Comparison of ENCODE assay signal across 23 mouse cellular contexts in the genomic region with DNA sequence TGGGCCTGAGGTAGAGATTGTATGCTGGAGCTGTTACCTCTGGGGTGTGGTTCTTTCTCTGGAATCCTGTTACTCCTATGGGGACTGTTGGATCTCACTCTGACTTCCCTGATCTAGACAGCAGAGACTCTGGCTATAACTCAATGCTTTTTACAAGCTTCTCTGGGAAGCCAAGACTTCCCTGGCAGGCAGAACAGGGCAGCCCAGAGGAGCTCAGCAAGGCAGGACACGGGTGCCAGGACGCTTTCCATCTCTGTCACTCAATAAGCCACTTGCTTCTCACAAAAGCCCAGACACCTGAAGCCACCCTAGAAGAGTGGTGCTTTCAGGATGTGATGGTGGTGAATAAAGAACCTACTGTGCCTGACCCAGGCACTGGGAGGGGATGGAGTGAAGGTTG.
"Had no signal": no experiment of that assay in that cellular context is flagged by ENCODE, and none has a peak within 500 bp of the region (broad histone marks: within the 10 kb centered on the region; RNA-seq: fewer than 3 reads in every experiment).

No protein-coding gene starts in this region.

- H3K4me2 ChIP-seq: heart, embryonic 11.5 days; heart, embryonic 13.5 days; heart, embryonic 15.5 days; hindbrain, embryonic 13.5 days; kidney, embryonic 15.5 days; limb, embryonic 13.5 days; limb, embryonic 15.5 days; liver, embryonic 12.5 days had no signal

- DNase-seq: gastrocnemius, postnatal 36 days; heart, adult 2 months; heart, postnatal 14 days; heart, postnatal 36 days; kidney, adult 11 months; kidney, adult 2 months; kidney, adult 9 months; kidney, postnatal 14 days; kidney, postnatal 36 days had no signal

- H3K36me3 ChIP-seq: heart, embryonic 13.5 days; heart, embryonic 15.5 days; hindbrain, embryonic 13.5 days; kidney, embryonic 15.5 days; limb, embryonic 13.5 days; limb, embryonic 15.5 days; liver, embryonic 12.5 days had no signal

- H3K27me3 ChIP-seq: hindbrain, embryonic 13.5 days; liver, embryonic 12.5 days had no signal

- ATAC-seq: hindbrain, embryonic 16.5 days; intestine, embryonic 16.5 days; liver, embryonic 12.5 days had no signal

- H3K9ac ChIP-seq: heart, embryonic 13.5 days; heart, embryonic 15.5 days; hindbrain, embryonic 13.5 days; kidney, embryonic 15.5 days; limb, embryonic 13.5 days; limb, embryonic 15.5 days; liver, embryonic 12.5 days; liver, embryonic 14.5 days had no signal

- H3K27ac ChIP-seq: heart, adult 2 months; heart, embryonic 13.5 days; heart, embryonic 15.5 days; hindbrain, embryonic 13.5 days; kidney, embryonic 15.5 days; kidney, postnatal 0 days; layer of hippocampus, adult 2 months; left cerebral cortex, adult 2 months; limb, embryonic 13.5 days; limb, embryonic 15.5 days; liver, embryonic 12.5 days; liver, embryonic 14.5 days had no signal

- H3K4me3 ChIP-seq: heart, adult 2 months; heart, embryonic 13.5 days; heart, embryonic 15.5 days; hindbrain, embryonic 13.5 days; kidney, embryonic 15.5 days; layer of hippocampus, adult 2 months; left cerebral cortex, adult 2 months; limb, embryonic 13.5 days; limb, embryonic 15.5 days; liver, embryonic 12.5 days had no signal

- H3K4me1 ChIP-seq: heart, embryonic 13.5 days; heart, embryonic 15.5 days; liver, embryonic 12.5 days had no signal

- H3K9me3 ChIP-seq: heart, embryonic 13.5 days; heart, embryonic 15.5 days; hindbrain, embryonic 13.5 days; kidney, embryonic 15.5 days; limb, embryonic 13.5 days; limb, embryonic 15.5 days; liver, embryonic 12.5 days had no signal
